ENCODE assay signal across 7 mouse cellular contexts in genomic region chr13:15588278-15589272, GRCm38 (mm10).
DNase-seq lines count a peak whose midpoint lies in the region; ATAC-seq and TF ChIP-seq lines count a peak whose summit lies in the region.

No protein-coding gene starts in this region.

- no peak for DNase-seq in lung, postnatal 14 days
- DNase-seq in forebrain, postnatal 0 days: peak; percentile 64
- DNase-seq in mesoderm, embryonic 11.5 days (ENCODE audit: low read depth, low spot score): peak; percentile 60
- no peak for DNase-seq in spleen, postnatal 10 days (ENCODE audit: low spot score in 2 of 2)
- DNase-seq in thymus, postnatal 10 days (ENCODE audit: low spot score in 2 of 2): no peak

- peak; percentile 51; the same call in 1 of the 2 replicates for ATAC-seq in lung, embryonic 15.5 days (ENCODE audit: borderline replicate concordance, extremely low read depth, low FRiP score, low TSS enrichment)
- peak; percentile 59 for ATAC-seq in forebrain, postnatal 0 days
- peak; percentile 80 for ATAC-seq in kidney, embryonic 15.5 days (replicated peaks; ENCODE audit: low FRiP score)

- H3K9ac ChIP-seq in lung, embryonic 15.5 days: no peak overlapping the region
- H3K9ac ChIP-seq in forebrain, postnatal 0 days: no peak overlapping the region
- no peak overlapping the region for H3K9ac ChIP-seq in kidney, embryonic 15.5 days

- 48% methylated on average over 16 of the region's 16 CpGs for WGBS in lung, embryonic 15.5 days
- WGBS in forebrain, postnatal 0 days: 64% methylated on average over 16 of the region's 16 CpGs
- 45% methylated on average over 16 of the region's 16 CpGs for WGBS in kidney, embryonic 15.5 days

- no peaks in the 10 kb centered on the region for H3K9me3 ChIP-seq in lung, embryonic 15.5 days
- H3K9me3 ChIP-seq in forebrain, postnatal 0 days (ENCODE audit: low read length): no peaks in the 10 kb centered on the region
- no peaks in the 10 kb centered on the region for H3K9me3 ChIP-seq in kidney, embryonic 15.5 days (replicated peaks)

- H3K36me3 ChIP-seq in lung, embryonic 15.5 days: no peaks in the 10 kb centered on the region
- H3K36me3 ChIP-seq in forebrain, postnatal 0 days (ENCODE audit: insufficient read depth): no peaks in the 10 kb centered on the region
- no peaks in the 10 kb centered on the region for H3K36me3 ChIP-seq in kidney, embryonic 15.5 days

- TF ChIP-seq CTCF in forebrain, postnatal 0 days (IDR thresholded peaks at IDR 0.05; ENCODE audit: low read depth): no peak

- no peaks in the 10 kb centered on the region for H3K27me3 ChIP-seq in lung, embryonic 15.5 days
- H3K27me3 ChIP-seq in forebrain, postnatal 0 days (ENCODE audit: insufficient read depth, low read length): no peaks in the 10 kb centered on the region
- no peaks in the 10 kb centered on the region for H3K27me3 ChIP-seq in kidney, embryonic 15.5 days

- no peak overlapping the region for H3K4me2 ChIP-seq in lung, embryonic 15.5 days
- no peak overlapping the region for H3K4me2 ChIP-seq in forebrain, postnatal 0 days (ENCODE audit: low read depth)
- no peak overlapping the region for H3K4me2 ChIP-seq in kidney, embryonic 15.5 days

- H3K4me1 ChIP-seq in lung, embryonic 15.5 days: peaks cover 30% of the 10 kb centered on the region
- H3K4me1 ChIP-seq in forebrain, postnatal 0 days (ENCODE audit: insufficient read depth): no peaks in the 10 kb centered on the region; the same call in 1 of the 2 replicates
- peaks cover 29% of the 10 kb centered on the region for H3K4me1 ChIP-seq in kidney, embryonic 15.5 days

- H3K4me3 ChIP-seq in lung, embryonic 15.5 days: no peak overlapping the region
- no peak overlapping the region for H3K4me3 ChIP-seq in forebrain, postnatal 0 days (ENCODE audit: low read depth, low read length)
- H3K4me3 ChIP-seq in kidney, embryonic 15.5 days (replicated peaks): no peak overlapping the region

- no peak overlapping the region for H3K27ac ChIP-seq in lung, embryonic 15.5 days
- H3K27ac ChIP-seq in forebrain, postnatal 0 days (ENCODE audit: low read depth, low read length): no peak overlapping the region
- no peak overlapping the region for H3K27ac ChIP-seq in kidney, embryonic 15.5 days

Comparison
In these comparisons a context has a peak if more than half of its experiments do, and no peak if none do; other contexts are left out.
1. DNase-seq: peak in forebrain, postnatal 0 days (single experiment) and mesoderm, embryonic 11.5 days (single experiment); none in lung, postnatal 14 days (single experiment), spleen, postnatal 10 days (0 of 2) and thymus, postnatal 10 days (0 of 2).
2. Peak in every context shown above with its lines, with median percentiles within 50 percentile points of each other: ATAC-seq.